Mouse (Mus musculus): ENCODE results near the gene Gm6408. TPM values are rescaled to one million over a fixed set of nuclear protein-coding genes. Genes with fewer than 3 reads are reported as not detected.
"Not testable (repeated sequence)": the region's sequence is repeated elsewhere in the genome, so short reads cannot be mapped to it uniquely, and the experiment has no call there.

The Gm6408 gene
- polyA plus RNA-seq (2016; fragmentation: Nextera tagmentation; extraction: Ambion mirVana) = not detected in 2 replicates

GRCm38 (mm10) chr5:146481665-146482064 lies at the start of gene Gm6408:
TSS of gene Gm6408 (plus strand) at chr5:146481965.
- H3K27ac ChIP-seq; H3K27me3 ChIP-seq (ENCODE audit: insufficient read depth, poor library complexity, severe bottlenecking); H3K9me3 ChIP-seq; DNase-seq (ENCODE audit: low spot score); H3K36me3 ChIP-seq; H3K4me3 ChIP-seq; H3K4me1 ChIP-seq: not testable (repeated sequence)
- 85% methylated on average over 3 of the region's 3 CpGs for WGBS

- no peak for DNase-seq (ENCODE audit: low spot score)
- Histone ChIP-seq H3K9me3 (no peaks in the 10 kb centered on the region), H3K36me3 (no peaks in the 10 kb centered on the region), H3K27me3 (ENCODE audit: insufficient read depth, poor library complexity, severe bottlenecking) (peaks cover 47% of the 10 kb centered on the region), H3K27ac (no peak overlapping the region), H3K4me1 (no peaks in the 10 kb centered on the region), H3K4me3 (no peak overlapping the region)
- 67% methylated on average over 6 of the region's 6 CpGs for WGBS
These were observed 49.3 kb upstream of the Gm6408 start for GRCm38 (mm10) chr5:146432476-146432875.

- no peak for DNase-seq (ENCODE audit: low spot score)
- H3K4me3 ChIP-seq = no peak overlapping the region
- H3K4me1 ChIP-seq = no peaks in the 10 kb centered on the region
- WGBS = 92% methylated on average over 16 of the region's 16 CpGs
- peaks cover 18% of the 10 kb centered on the region for H3K27me3 ChIP-seq (ENCODE audit: insufficient read depth, poor library complexity, severe bottlenecking)
- no peak overlapping the region for H3K27ac ChIP-seq
- H3K36me3 ChIP-seq = no peaks in the 10 kb centered on the region
- H3K9me3 ChIP-seq = no peaks in the 10 kb centered on the region
These were observed 46.4 kb upstream of the Gm6408 start for GRCm38 (mm10) chr5:146435316-146435715.

DNA sequence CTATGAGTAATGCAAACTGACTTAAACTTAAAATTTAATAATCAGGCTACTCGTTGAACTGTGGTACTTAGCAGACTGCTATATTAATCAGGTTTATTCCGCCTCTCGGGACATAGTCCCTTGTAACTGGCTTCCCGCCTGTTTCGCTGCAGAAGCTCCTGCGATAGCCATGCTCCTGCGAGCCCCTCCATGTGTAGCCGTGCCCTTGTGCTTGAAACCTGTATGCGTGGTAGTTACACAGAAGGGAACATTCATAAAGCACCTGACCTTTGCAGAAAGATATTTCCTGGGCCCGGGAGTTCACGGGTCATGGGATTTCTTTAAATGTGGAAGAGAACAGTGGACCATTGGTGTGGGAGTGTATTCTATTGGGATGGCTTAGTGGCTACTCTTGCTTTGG lies 45.0 kb upstream of the Gm6408 start:
- Histone ChIP-seq H3K27me3 (ENCODE audit: insufficient read depth, poor library complexity, severe bottlenecking) (peaks cover 4% of the 10 kb centered on the region; the same call in 1 of the 2 replicates), H3K4me3 (no peak overlapping the region), H3K36me3 (no peaks in the 10 kb centered on the region), H3K9me3 (no peaks in the 10 kb centered on the region), H3K27ac (no peak overlapping the region), H3K4me1 (no peaks in the 10 kb centered on the region)
- no peak for DNase-seq (ENCODE audit: low spot score)
- WGBS = 90% methylated on average over 11 of the region's 11 CpGs

DNA sequence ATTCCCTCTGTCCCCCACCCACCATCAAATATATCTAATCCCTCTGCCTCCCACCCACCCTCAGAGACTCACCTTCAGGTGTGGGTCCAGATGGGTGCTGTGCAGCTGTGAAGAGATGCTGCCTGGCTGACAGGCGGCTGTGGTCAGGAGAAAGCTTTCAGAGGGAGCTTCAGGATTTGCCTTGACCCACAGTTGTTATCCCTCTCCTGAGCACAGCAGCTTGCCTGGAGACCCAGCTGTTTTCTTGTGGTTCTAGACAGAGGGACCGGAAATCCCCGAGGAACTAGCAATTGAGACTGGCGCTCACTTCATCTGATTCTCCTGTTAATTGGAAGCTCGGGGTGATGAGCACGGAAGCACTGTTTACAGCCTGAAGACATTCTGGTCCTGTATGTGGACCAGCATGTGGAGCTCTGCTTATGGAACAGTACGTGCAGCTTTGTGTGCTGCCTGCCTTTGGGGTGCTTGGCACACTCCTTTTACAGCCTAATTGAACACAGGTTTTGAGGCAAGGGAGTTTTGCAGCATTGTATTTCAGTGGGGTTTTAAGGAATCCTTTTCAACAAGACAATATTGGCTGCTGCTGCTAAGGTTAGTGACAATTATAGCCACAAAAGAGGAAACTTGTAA lies 42.5 kb upstream of the Gm6408 start:
- DNase-seq (ENCODE audit: low spot score) = no peak
- 86% methylated on average over 7 of the region's 7 CpGs for WGBS

DNA sequence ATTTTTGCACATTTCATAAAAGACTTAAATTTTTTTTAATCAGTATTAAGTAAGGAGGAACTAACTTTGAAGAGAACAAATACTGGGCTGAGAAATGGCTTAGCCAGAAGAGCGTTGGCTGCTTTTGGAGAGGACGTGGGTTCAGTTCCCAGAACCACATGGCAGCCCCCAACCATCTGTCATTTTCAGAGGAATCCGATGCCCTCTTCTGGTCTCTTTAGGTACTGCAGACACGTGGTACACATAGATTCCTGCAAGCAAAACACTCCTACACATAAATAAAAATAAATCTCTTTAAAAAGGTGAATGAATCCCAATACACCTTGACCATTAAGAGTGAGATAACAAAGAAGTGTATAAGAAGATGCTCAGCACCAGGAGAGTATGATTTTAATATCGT lies 41.5 kb upstream of the Gm6408 start:
- no peak for DNase-seq (ENCODE audit: low spot score)
- 88% methylated on average over 5 of the region's 5 CpGs for WGBS
- no peaks in the 10 kb centered on the region for H3K4me1 ChIP-seq
- H3K4me3 ChIP-seq = no peak overlapping the region
- H3K36me3 ChIP-seq = no peaks in the 10 kb centered on the region
- no peaks in the 10 kb centered on the region for H3K9me3 ChIP-seq
- H3K27me3 ChIP-seq (ENCODE audit: insufficient read depth, poor library complexity, severe bottlenecking) = no peaks in the 10 kb centered on the region
- H3K27ac ChIP-seq = no peak overlapping the region

More for the DNA sequence above, 42.5 kb upstream of the Gm6408 start:
- Histone ChIP-seq H3K36me3 (no peaks in the 10 kb centered on the region), H3K27ac (no peak overlapping the region), H3K9me3 (no peaks in the 10 kb centered on the region), H3K4me1 (no peaks in the 10 kb centered on the region), H3K4me3 (no peak overlapping the region), H3K27me3 (ENCODE audit: insufficient read depth, poor library complexity, severe bottlenecking) (no peaks in the 10 kb centered on the region)

- Histone ChIP-seq H3K27ac (no peak overlapping the region), H3K36me3 (no peaks in the 10 kb centered on the region), H3K9me3 (no peaks in the 10 kb centered on the region), H3K4me3 (no peak overlapping the region), H3K4me1 (no peaks in the 10 kb centered on the region), H3K27me3 (ENCODE audit: insufficient read depth, poor library complexity, severe bottlenecking) (no peaks in the 10 kb centered on the region)
- DNase-seq (ENCODE audit: low spot score) = no peak
- WGBS = 69% methylated on average over 2 of the region's 2 CpGs
These were observed 39.0 kb upstream of the Gm6408 start for GRCm38 (mm10) chr5:146442767-146443166.

DNA sequence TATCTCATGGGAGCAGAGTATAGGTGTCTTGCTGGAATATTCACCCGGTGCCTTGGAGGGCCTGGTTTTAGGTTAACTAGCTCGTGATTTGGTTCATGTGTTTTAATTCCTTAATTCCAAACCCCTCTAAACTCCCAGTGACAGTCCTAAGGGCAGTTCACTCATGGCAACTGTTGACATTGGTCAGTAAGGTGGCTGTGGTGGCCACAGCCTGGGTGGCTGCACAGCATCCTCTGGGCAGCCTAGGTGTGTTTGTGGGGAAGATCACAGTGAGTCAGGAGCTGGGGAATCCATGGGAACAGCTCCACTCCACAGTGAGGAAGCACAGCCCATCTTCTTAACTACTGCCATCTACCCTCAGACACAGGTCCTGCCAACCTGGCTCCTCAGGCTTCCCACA lies 35.1 kb upstream of the Gm6408 start:
- Histone ChIP-seq H3K27me3 (ENCODE audit: insufficient read depth, poor library complexity, severe bottlenecking) (no peaks in the 10 kb centered on the region), H3K4me1 (no peaks in the 10 kb centered on the region), H3K9me3 (no peaks in the 10 kb centered on the region), H3K27ac (no peak overlapping the region), H3K36me3 (no peaks in the 10 kb centered on the region), H3K4me3 (no peak overlapping the region)
- no peak for DNase-seq (ENCODE audit: low spot score)
- 78% methylated on average over 2 of the region's 2 CpGs for WGBS

GRCm38 (mm10) chr5:146451592-146452254 lies 30.0 kb upstream of the Gm6408 start:
- no peaks in the 10 kb centered on the region for H3K4me1 ChIP-seq
- no peaks in the 10 kb centered on the region for H3K36me3 ChIP-seq
- 81% methylated on average over 11 of the region's 11 CpGs for WGBS
- DNase-seq (ENCODE audit: low spot score) = no peak
- H3K27ac ChIP-seq = no peak overlapping the region
- no peaks in the 10 kb centered on the region for H3K9me3 ChIP-seq
- H3K27me3 ChIP-seq (ENCODE audit: insufficient read depth, poor library complexity, severe bottlenecking) = no peaks in the 10 kb centered on the region
- H3K4me3 ChIP-seq = no peak overlapping the region

GRCm38 (mm10) chr5:146453556-146453955 lies 28.2 kb upstream of the Gm6408 start:
- Histone ChIP-seq H3K9me3 (no peaks in the 10 kb centered on the region), H3K27me3 (ENCODE audit: insufficient read depth, poor library complexity, severe bottlenecking) (no peaks in the 10 kb centered on the region), H3K27ac (no peak overlapping the region), H3K36me3 (no peaks in the 10 kb centered on the region), H3K4me3 (no peak overlapping the region), H3K4me1 (no peaks in the 10 kb centered on the region)
- DNase-seq (ENCODE audit: low spot score) = no peak
- WGBS = 88% methylated on average over 6 of the region's 6 CpGs

GRCm38 (mm10) chr5:146461612-146462011 lies 20.2 kb upstream of the Gm6408 start:
- 82% methylated on average over 8 of the region's 8 CpGs for WGBS
- no peak overlapping the region for H3K4me3 ChIP-seq
- H3K4me1 ChIP-seq = no peaks in the 10 kb centered on the region

GRCm38 (mm10) chr5:146466663-146467062 lies 15.1 kb upstream of the Gm6408 start:
- no peaks in the 10 kb centered on the region for H3K4me1 ChIP-seq
- H3K36me3 ChIP-seq = no peaks in the 10 kb centered on the region
- no peaks in the 10 kb centered on the region for H3K9me3 ChIP-seq
- no peak overlapping the region for H3K27ac ChIP-seq
- no peak for DNase-seq (ENCODE audit: low spot score)
- H3K27me3 ChIP-seq (ENCODE audit: insufficient read depth, poor library complexity, severe bottlenecking) = 0 out of 2 replicates have a peak, but pooled peaks cover 5% of the 10 kb centered on the region
- H3K4me3 ChIP-seq = no peak overlapping the region
- WGBS = 90% methylated on average over 19 of the region's 19 CpGs

More at GRCm38 (mm10) chr5:146461612-146462011, 20.2 kb upstream of the Gm6408 start:
- H3K9me3 ChIP-seq = no peaks in the 10 kb centered on the region
- H3K27ac ChIP-seq = no peak overlapping the region
- no peak for DNase-seq (ENCODE audit: low spot score)
- no peaks in the 10 kb centered on the region for H3K36me3 ChIP-seq
- H3K27me3 ChIP-seq (ENCODE audit: insufficient read depth, poor library complexity, severe bottlenecking) = 0 out of 2 replicates have a peak, but pooled peaks cover 5% of the 10 kb centered on the region

GRCm38 (mm10) chr5:146468311-146468710 lies 13.5 kb upstream of the Gm6408 start:
- no peak overlapping the region for H3K4me3 ChIP-seq
- no peaks in the 10 kb centered on the region for H3K9me3 ChIP-seq
- no peaks in the 10 kb centered on the region for H3K36me3 ChIP-seq
- H3K27ac ChIP-seq = no peak overlapping the region
- H3K27me3 ChIP-seq (ENCODE audit: insufficient read depth, poor library complexity, severe bottlenecking) = 0 out of 2 replicates have a peak, but pooled peaks cover 5% of the 10 kb centered on the region
- DNase-seq (ENCODE audit: low spot score) = no peak
- no peaks in the 10 kb centered on the region for H3K4me1 ChIP-seq
- 84% methylated on average over 9 of the region's 9 CpGs for WGBS

All from heart, embryonic 10.5 days (tissue).